Mouse (Mus musculus) liver, embryonic 15.5 days (tissue): ENCODE measurements at regions not wholly inside any gene's neighbourhood (a gene's known extent, or its start where the extent isn't known, plus 50 kb on each side); places are given as distances from the start of the nearest gene placed in this dataset.

ENCODE experiments used
- ATAC-seq: fragments of 200-750 bp; cut with Nextera tagmentation; 2 replicates; pipeline ENCODE4 v1.8.0; 2017; ENCODE audit warnings: moderate number of reproducible peaks, mild to moderate bottlenecking, moderate library complexity; ENCODE audit not compliant: insufficient read depth
- H3K27ac ChIP-seq: fragments of 300-500 bp; sonication (generic); replicated peaks from 2 replicates; pipeline ENCODE4 v1.5.1; 2015; ENCODE audit warnings: mild to moderate bottlenecking, inconsistent platforms
- H3K27me3 ChIP-seq: fragments of 300-500 bp; sonication (generic); 2 replicates; pipeline ENCODE4 v1.6.1; 2015; ENCODE audit warnings: mild to moderate bottlenecking, inconsistent platforms
- H3K36me3 ChIP-seq: fragments of 300-500 bp; sonication (generic); replicated peaks from 2 replicates; pipeline ENCODE4 v1.6.1; 2015; ENCODE audit warnings: moderate library complexity, mild to moderate bottlenecking, inconsistent platforms
- H3K4me1 ChIP-seq: fragments of 300-500 bp; sonication (generic); replicated peaks from 2 replicates; pipeline ENCODE4 v1.6.1; 2015; ENCODE audit warnings: inconsistent platforms
- H3K4me2 ChIP-seq: fragments of 300-500 bp; sonication (generic); 2 replicates; pipeline ENCODE4 v1.6.1; 2015; ENCODE audit warnings: moderate library complexity, mild to moderate bottlenecking, inconsistent platforms
- H3K4me3 ChIP-seq: fragments of 300-500 bp; sonication (generic); replicated peaks from 2 replicates; pipeline ENCODE4 v1.5.1; 2015; ENCODE audit warnings: mild to moderate bottlenecking, inconsistent platforms
- H3K9ac ChIP-seq: fragments of 300-500 bp; sonication (generic); 2 replicates; pipeline ENCODE4 v1.6.1; 2015; ENCODE audit warnings: moderate library complexity, mild to moderate bottlenecking, inconsistent platforms
- H3K9me3 ChIP-seq: fragments of 300-500 bp; sonication (generic); replicated peaks from 2 replicates; pipeline ENCODE4 v1.6.1; 2016; ENCODE audit warnings: inconsistent platforms
- WGBS: fragments of 180-500 bp; shearing (Covaris S2); methylation state at CpG from one replicate; pipeline ENCODE4 v1.1.7; 2015; ENCODE audit warnings: mixed read lengths; ENCODE audit not compliant: insufficient replicate concordance; 5-methylcytosine and 5-hydroxymethylcytosine counted together

- no peak overlapping the region for H3K9ac ChIP-seq
- no peaks in the 10 kb centered on the region for H3K27me3 ChIP-seq
- WGBS: 23% methylated on average over 3 of the region's 3 CpGs
- H3K9me3 ChIP-seq: no peaks in the 10 kb centered on the region
- no peak for ATAC-seq
- H3K4me3 ChIP-seq: no peak overlapping the region
- no peaks in the 10 kb centered on the region; the same call in 1 of the 2 replicates for H3K4me1 ChIP-seq
- H3K4me2 ChIP-seq: no peak overlapping the region
- no peak overlapping the region for H3K27ac ChIP-seq
- H3K36me3 ChIP-seq: no peaks in the 10 kb centered on the region
Observed at GRCm38 (mm10) chr14:102882281-102882680, 100.2 kb downstream of the Kctd12 start.

GRCm38 (mm10) chr14:102880658-102881083, 101.8 kb downstream of the Kctd12 start:
- H3K27ac ChIP-seq: no peak overlapping the region
- no peak overlapping the region for H3K4me3 ChIP-seq
- H3K4me2 ChIP-seq: no peak overlapping the region

GRCm38 (mm10) chr14:102878572-102878971, 103.9 kb downstream of the Kctd12 start:
- Histone ChIP-seq H3K4me3 (no peak overlapping the region), H3K4me1 (no peaks in the 10 kb centered on the region; the same call in 1 of the 2 replicates), H3K27ac (no peak overlapping the region), H3K36me3 (no peaks in the 10 kb centered on the region), H3K27me3 (no peaks in the 10 kb centered on the region), H3K9me3 (no peaks in the 10 kb centered on the region), H3K4me2 (no peak overlapping the region), H3K9ac (no peak overlapping the region)
- ATAC-seq: no peak
- 72% methylated on average over 6 of the region's 6 CpGs for WGBS

More at GRCm38 (mm10) chr14:102880658-102881083, 101.8 kb downstream of the Kctd12 start:
- no peak for ATAC-seq
- Histone ChIP-seq H3K9ac (no peak overlapping the region), H3K36me3 (no peaks in the 10 kb centered on the region), H3K27me3 (no peaks in the 10 kb centered on the region), H3K4me1 (no peaks in the 10 kb centered on the region; the same call in 1 of the 2 replicates), H3K9me3 (no peaks in the 10 kb centered on the region)
- 56% methylated on average over 1 of the region's 1 CpGs for WGBS

GRCm38 (mm10) chr14:102868160-102868559, 114.3 kb downstream of the Kctd12 start:
- WGBS: 41% methylated on average over 1 of the region's 1 CpGs
- no peak overlapping the region for H3K27ac ChIP-seq

GRCm38 (mm10) chr14:102867697-102868096, 114.7 kb downstream of the Kctd12 start:
- Histone ChIP-seq H3K9me3 (no peaks in the 10 kb centered on the region), H3K9ac (no peak overlapping the region), H3K4me2 (no peak overlapping the region), H3K27me3 (no peaks in the 10 kb centered on the region), H3K27ac (no peak overlapping the region), H3K4me3 (no peak overlapping the region), H3K4me1 (no peaks in the 10 kb centered on the region), H3K36me3 (no peaks in the 10 kb centered on the region)
- 53% methylated on average over 2 of the region's 2 CpGs for WGBS
- no peak for ATAC-seq

More at GRCm38 (mm10) chr14:102868160-102868559, 114.3 kb downstream of the Kctd12 start:
- Histone ChIP-seq H3K9me3 (no peaks in the 10 kb centered on the region), H3K4me3 (no peak overlapping the region), H3K4me1 (no peaks in the 10 kb centered on the region), H3K9ac (no peak overlapping the region), H3K4me2 (no peak overlapping the region), H3K27me3 (no peaks in the 10 kb centered on the region), H3K36me3 (no peaks in the 10 kb centered on the region)
- ATAC-seq: no peak

GRCm38 (mm10) chr14:102866511-102866910, 115.9 kb downstream of the Kctd12 start:
- Histone ChIP-seq H3K9me3 (no peaks in the 10 kb centered on the region), H3K4me3 (no peak overlapping the region), H3K27me3 (no peaks in the 10 kb centered on the region), H3K4me1 (no peaks in the 10 kb centered on the region), H3K4me2 (no peak overlapping the region), H3K27ac (no peak overlapping the region), H3K36me3 (no peaks in the 10 kb centered on the region), H3K9ac (no peak overlapping the region)
- ATAC-seq: no peak
- 30% methylated on average over 1 of the region's 1 CpGs for WGBS

GRCm38 (mm10) chr14:102861694-102862093, 120.7 kb downstream of the Kctd12 start:
- Histone ChIP-seq H3K36me3 (no peaks in the 10 kb centered on the region), H3K9me3 (no peaks in the 10 kb centered on the region), H3K27ac (no peak overlapping the region), H3K4me1 (no peaks in the 10 kb centered on the region), H3K27me3 (no peaks in the 10 kb centered on the region), H3K4me2 (no peak overlapping the region), H3K4me3 (no peak overlapping the region), H3K9ac (no peak overlapping the region)
- WGBS: 66% methylated on average over 1 of the region's 1 CpGs
- no peak for ATAC-seq

- Histone ChIP-seq H3K27me3 (no peaks in the 10 kb centered on the region), H3K27ac (no peak overlapping the region), H3K4me3 (no peak overlapping the region), H3K36me3 (no peaks in the 10 kb centered on the region), H3K4me2 (no peak overlapping the region), H3K9ac (no peak overlapping the region), H3K9me3 (no peaks in the 10 kb centered on the region), H3K4me1 (no peaks in the 10 kb centered on the region)
- ATAC-seq: no peak
- WGBS: 60% methylated on average over 4 of the region's 4 CpGs
Observed at GRCm38 (mm10) chr14:102859361-102859871, 123.0 kb downstream of the Kctd12 start.

- H3K4me2 ChIP-seq: no peak overlapping the region
- ATAC-seq: no peak
- H3K9me3 ChIP-seq: no peaks in the 10 kb centered on the region
- no peaks in the 10 kb centered on the region for H3K36me3 ChIP-seq
- H3K9ac ChIP-seq: no peak overlapping the region
- no peaks in the 10 kb centered on the region for H3K27me3 ChIP-seq
- H3K4me3 ChIP-seq: no peak overlapping the region
- H3K4me1 ChIP-seq: no peaks in the 10 kb centered on the region
- no peak overlapping the region for H3K27ac ChIP-seq
- WGBS: 66% methylated on average over 7 of the region's 7 CpGs
Observed at GRCm38 (mm10) chr14:102855264-102855840, 127.1 kb downstream of the Kctd12 start.

GRCm38 (mm10) chr14:102843700-102844099, 138.7 kb downstream of the Kctd12 start:
- H3K4me1 ChIP-seq: no peaks in the 10 kb centered on the region
- WGBS: 26% methylated on average over 3 of the region's 3 CpGs
- H3K27me3 ChIP-seq: no peaks in the 10 kb centered on the region
- no peaks in the 10 kb centered on the region for H3K9me3 ChIP-seq
- no peak for ATAC-seq
- no peak overlapping the region for H3K4me2 ChIP-seq
- H3K36me3 ChIP-seq: no peaks in the 10 kb centered on the region
- no peak overlapping the region for H3K9ac ChIP-seq
- H3K4me3 ChIP-seq: no peak overlapping the region
- H3K27ac ChIP-seq: no peak overlapping the region

GRCm38 (mm10) chr14:102837602-102838001, 144.8 kb downstream of the Kctd12 start:
- no peak for ATAC-seq
- no peaks in the 10 kb centered on the region for H3K4me1 ChIP-seq
- 51% methylated on average over 1 of the region's 1 CpGs for WGBS

More at GRCm38 (mm10) chr14:102837602-102838001, 144.8 kb downstream of the Kctd12 start:
- H3K9ac ChIP-seq: no peak overlapping the region
- no peaks in the 10 kb centered on the region for H3K36me3 ChIP-seq
- no peaks in the 10 kb centered on the region for H3K9me3 ChIP-seq
- H3K4me3 ChIP-seq: no peak overlapping the region
- H3K27me3 ChIP-seq: no peaks in the 10 kb centered on the region
- no peak overlapping the region for H3K27ac ChIP-seq
- H3K4me2 ChIP-seq: no peak overlapping the region
